Mouse (Mus musculus) MEL (cell line): ENCODE results near the gene Cblc. TPM values are rescaled to one million over a fixed set of nuclear protein-coding genes. Genes with fewer than 3 reads are reported as not detected.

Experiments used
- DNase-seq: peaks from one replicate; pipeline ENCODE4 v3.0.0; 2011; ENCODE audit warnings: low read depth, low spot score
- H3K27ac ChIP-seq: 2 replicates; pipeline ENCODE4 v1.5.1; 2012; ENCODE audit warnings: low read depth, mild to moderate bottlenecking, control low read depth, low read length, moderate library complexity; ENCODE audit not compliant: control insufficient read depth
- H3K27me3 ChIP-seq, 2 experiments: fragments of 150-350 bp in 1 of 2; sonication (generic) in 1 of 2; 2 replicates each; pipeline ENCODE4 v1.6.1; 2012; ENCODE audit warnings: low read length in 2 of 2, mild to moderate bottlenecking in 2 of 2, improper control_type of control experiment in 1 of 2, moderate library complexity in 1 of 2; ENCODE audit not compliant: insufficient read depth in 2 of 2, control insufficient read depth in 1 of 2
- H3K36me3 ChIP-seq, 2 experiments: 2 replicates each; pipeline ENCODE4 v1.6.1; 2012 to 2014; ENCODE audit warnings: low read length in 2 of 2, improper control_type of control experiment in 1 of 2, inconsistent platforms in 1 of 2, mild to moderate bottlenecking in 1 of 2; ENCODE audit not compliant: insufficient read depth in 2 of 2, control insufficient read depth in 1 of 2
- H3K4me1 ChIP-seq, 2 experiments: fragments of 150-350 bp in 1 of 2; sonication (generic) in 1 of 2; 2 replicates each; pipeline ENCODE4 v1.6.1; 2012; ENCODE audit warnings: low read length in 2 of 2, improper control_type of control experiment in 1 of 2, mild to moderate bottlenecking in 1 of 2; ENCODE audit not compliant: insufficient read depth in 2 of 2, control insufficient read depth in 1 of 2
- H3K4me3 ChIP-seq, 2 experiments: fragments of 150-350 bp in 1 of 2; sonication (generic) in 1 of 2; 2 replicates each; pipeline ENCODE4 v1.5.1; 2012; ENCODE audit warnings: low read depth in 2 of 2, low read length in 2 of 2, mild to moderate bottlenecking in 2 of 2, moderate library complexity in 2 of 2, control low read depth in 1 of 2, improper control_type of control experiment in 1 of 2; ENCODE audit not compliant: control insufficient read depth in 1 of 2, insufficient read depth in 1 of 2
- H3K79me2 ChIP-seq: 2 replicates; pipeline ENCODE4 v1.6.1; 2012; ENCODE audit warnings: mild to moderate bottlenecking, low read length, moderate library complexity; ENCODE audit not compliant: control insufficient read depth, poor library complexity, insufficient read depth
- H3K9ac ChIP-seq: 2 replicates; pipeline ENCODE4 v1.6.1; 2012; ENCODE audit warnings: low read depth, mild to moderate bottlenecking, control low read depth, low read length, moderate library complexity; ENCODE audit not compliant: control insufficient read depth, poor library complexity, severe bottlenecking
- H3K9me3 ChIP-seq: fragments of 150-350 bp; sonication (generic); replicated peaks from 2 replicates; pipeline ENCODE4 v1.6.1; 2012; ENCODE audit warnings: mild to moderate bottlenecking, low read length, improper control_type of control experiment, moderate library complexity; ENCODE audit not compliant: insufficient read depth
- CHD1 ChIP-seq: IDR thresholded peaks from 2 replicates; pipeline ENCODE4 v1.6.1; 2012; ENCODE audit warnings: low read depth, mild to moderate bottlenecking, inconsistent platforms, low read length, improper control_type of control experiment
- CHD2 ChIP-seq: IDR thresholded peaks from 2 replicates; pipeline ENCODE4 v1.6.1; 2011; ENCODE audit warnings: low read length, improper control_type of control experiment
- E2F4 ChIP-seq: IDR thresholded peaks from 2 replicates; pipeline ENCODE4 v1.6.1; 2011; ENCODE audit warnings: low read depth, low read length, improper control_type of control experiment, borderline replicate concordance
- GATA1 ChIP-seq: IDR thresholded peaks from 2 replicates; pipeline ENCODE4 v1.6.1; 2011; ENCODE audit warnings: low read depth, low read length, improper control_type of control experiment
- HCFC1 ChIP-seq: IDR thresholded peaks from 2 replicates; pipeline ENCODE4 v1.6.1; 2012; ENCODE audit warnings: low read depth, mild to moderate bottlenecking, inconsistent platforms, low read length, improper control_type of control experiment, moderate library complexity
- MEF2A ChIP-seq: IDR thresholded peaks from 2 replicates; pipeline ENCODE4 v1.6.1; 2014; ENCODE audit warnings: low read depth, mild to moderate bottlenecking, inconsistent platforms, low read length, improper control_type of control experiment; ENCODE audit not compliant: poor library complexity, insufficient replicate concordance, severe bottlenecking; ENCODE audit errors: extremely low read depth
- MYC ChIP-seq: IDR thresholded peaks from 2 replicates; pipeline ENCODE4 v1.6.1; 2011; ENCODE audit warnings: low read depth, mild to moderate bottlenecking, low read length, improper control_type of control experiment, moderate library complexity
- NELFE ChIP-seq: IDR thresholded peaks from 2 replicates; pipeline ENCODE4 v1.6.1; 2011; ENCODE audit warnings: low read depth, low read length, improper control_type of control experiment
- POLR2A ChIP-seq, 2 experiments: IDR thresholded peaks; 2 replicates each; pipeline ENCODE4 v1.6.1; 2011 to 2012; ENCODE audit warnings: low read length in 2 of 2, mild to moderate bottlenecking in 2 of 2, control low read depth in 1 of 2, improper control_type of control experiment in 1 of 2, low read depth in 1 of 2, moderate library complexity in 1 of 2; ENCODE audit not compliant: control insufficient read depth in 1 of 2, insufficient read depth in 1 of 2, poor library complexity in 1 of 2
- SIN3A ChIP-seq: IDR thresholded peaks from 2 replicates; pipeline ENCODE4 v1.6.1; 2012; ENCODE audit warnings: low read length, improper control_type of control experiment, inconsistent platforms
- TAL1 ChIP-seq: IDR thresholded peaks from 2 replicates; pipeline ENCODE4 v1.6.1; 2012; ENCODE audit warnings: mild to moderate bottlenecking, inconsistent platforms, low read length, moderate library complexity, mixed read lengths
- TBP ChIP-seq: IDR thresholded peaks from 2 replicates; pipeline ENCODE4 v1.8.0; 2011; ENCODE audit warnings: low read depth, low read length, improper control_type of control experiment
- TCF12 ChIP-seq: IDR thresholded peaks from 2 replicates; pipeline ENCODE4 v1.6.1; 2014; ENCODE audit warnings: low read depth, mild to moderate bottlenecking, inconsistent platforms, low read length, improper control_type of control experiment, moderate library complexity
- UBTF ChIP-seq: IDR thresholded peaks from 2 replicates; pipeline ENCODE4 v1.6.1; 2012; ENCODE audit warnings: low read depth, mild to moderate bottlenecking, inconsistent platforms, low read length, improper control_type of control experiment, moderate library complexity, borderline replicate concordance; ENCODE audit not compliant: insufficient read depth
- USF2 ChIP-seq, 2 experiments: IDR thresholded peaks; 2 replicates each; pipeline ENCODE4 v1.6.1; 2011 to 2012; ENCODE audit warnings: improper control_type of control experiment in 2 of 2, low read length in 2 of 2, borderline replicate concordance in 1 of 2, inconsistent platforms in 1 of 2, low read depth in 1 of 2, mild to moderate bottlenecking in 1 of 2; ENCODE audit not compliant: insufficient read depth in 1 of 2
- ZKSCAN1 ChIP-seq: IDR thresholded peaks from 2 replicates; pipeline ENCODE4 v1.6.1; 2012; ENCODE audit warnings: low read depth, mild to moderate bottlenecking, inconsistent platforms, low read length, improper control_type of control experiment, moderate library complexity
- ZMIZ1 ChIP-seq: IDR thresholded peaks from 2 replicates; pipeline ENCODE4 v1.6.1; 2012; ENCODE audit warnings: low read depth, mild to moderate bottlenecking, inconsistent platforms, low read length, improper control_type of control experiment, moderate library complexity
- ZNF384 ChIP-seq: IDR thresholded peaks from 2 replicates; pipeline ENCODE4 v1.6.1; 2012; ENCODE audit warnings: low read depth, mild to moderate bottlenecking, inconsistent platforms, low read length, improper control_type of control experiment
- polyA plus RNA-seq, 2 experiments: library from polyadenylated mRNA; stranded (reverse) in 1 of 2; unstranded in 1 of 2; fragments of >175 nt in 1 of 2; fragments of >200 nt in 1 of 2; gene quantifications; 2 replicates each; pipeline versions ENCODE4 v1.2.1 to v1.2.4; 2012; ENCODE audit warnings: low replicate concordance in 2 of 2, low read depth in 1 of 2; ENCODE audit not compliant: insufficient read length in 2 of 2, insufficient read depth in 1 of 2, missing spikeins in 1 of 2
- total RNA-seq: library from RNA; depleted of rRNA; stranded (reverse); fragments of 300-350 nt; gene quantifications from 2 replicates; pipeline ENCODE4 v1.2.3, GENCODE M21; 2012

Cblc gene
- total and polyA plus RNA-seq, 3 experiments, result not detected

GRCm38 (mm10) chr7:19795236-19795635 lies 1.4 kb downstream of the Cblc start:
- Histone ChIP-seq H3K4me3 (no peak overlapping the region), H3K27ac (no peak overlapping the region), H3K4me1 (peaks cover 0 to 4% of the 10 kb centered on the region in 2 experiments; a peak in 3 of 4 replicates), H3K9me3 (no peaks in the 10 kb centered on the region), H3K27me3 (no peaks in the 10 kb centered on the region), H3K79me2 (no peaks in the 10 kb centered on the region), H3K36me3 (no peaks in the 10 kb centered on the region; a peak in 1 of 4 replicates), H3K9ac (no peak overlapping the region)
- DNase-seq, result no peak
- TF ChIP-seq NELFE (no peak), MEF2A (no peak), UBTF (no peak), TBP (no peak), CHD2 (no peak), MYC (no peak), TAL1 (no peak), TCF12 (no peak), ZNF384 (no peak), POLR2A (IDR thresholded peaks at IDR 0.05; ENCODE audit: control insufficient read depth in 1 of 2, insufficient read depth in 1 of 2, low read depth in 1 of 2, low read length in 2 of 2, poor library complexity in 1 of 2) (no peak), USF2 (IDR thresholded peaks at IDR 0.05; ENCODE audit: borderline replicate concordance in 1 of 2, insufficient read depth in 1 of 2, low read depth in 1 of 2, low read length in 2 of 2) (no peak), SIN3A (no peak), ZMIZ1 (no peak), CHD1 (no peak), ZKSCAN1 (no peak), E2F4 (no peak)

GRCm38 (mm10) chr7:19792701-19793630 lies 3.6 kb downstream of the Cblc start:
- TF ChIP-seq TAL1 (no peak), GATA1 (no peak), USF2 (IDR thresholded peaks at IDR 0.05; ENCODE audit: borderline replicate concordance in 1 of 2, insufficient read depth in 1 of 2, low read depth in 1 of 2, low read length in 2 of 2) (no peak), HCFC1 (no peak), MYC (no peak)
- H3K9ac ChIP-seq, result no peak overlapping the region
- H3K27me3 ChIP-seq, result no peaks in the 10 kb centered on the region
- DNase-seq, result no peak
- no peaks in the 10 kb centered on the region for H3K9me3 ChIP-seq
- no peak overlapping the region for H3K4me3 ChIP-seq
- no peaks in the 10 kb centered on the region for H3K79me2 ChIP-seq
- H3K36me3 ChIP-seq, result no peaks in the 10 kb centered on the region; a peak in 1 of 4 replicates
- H3K27ac ChIP-seq, result no peak overlapping the region
- H3K4me1 ChIP-seq, result peaks cover 0 to 5% of the 10 kb centered on the region in 2 experiments; a peak in 3 of 4 replicates
